Mouse (Mus musculus): ENCODE results near the gene Rbfox3.

DNA sequence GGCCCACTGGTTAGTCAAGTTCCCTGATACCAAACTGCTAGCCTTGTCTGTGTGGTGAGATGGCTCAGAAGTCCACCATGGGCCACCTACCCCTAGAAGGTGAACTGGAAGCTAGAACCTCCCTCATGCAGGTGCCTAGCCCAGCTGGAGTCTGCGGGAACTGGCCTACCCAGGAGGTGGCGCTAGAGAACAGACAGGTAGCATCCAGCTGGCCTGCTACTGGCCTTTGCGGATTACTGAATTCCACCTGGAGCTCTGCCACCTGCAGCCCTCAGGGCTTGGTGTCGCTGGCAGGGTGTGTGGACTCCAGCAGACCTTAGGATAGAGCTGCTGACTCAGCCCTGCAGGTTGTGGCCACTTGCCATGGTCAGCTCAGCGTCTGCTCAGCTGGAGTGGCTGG lies 263.0 kb downstream of the Rbfox3 start:
- TF ChIP-seq GATA1 (IDR thresholded peaks at IDR 0.05; ENCODE audit: borderline replicate concordance, low read length): no peak
- no peak for TF ChIP-seq FLI1 (IDR thresholded peaks at IDR 0.05; ENCODE audit: low read length)
